Mouse (Mus musculus): Measurements from ENCODE around the gene Rhoj. TPM values are rescaled to one million over a fixed set of nuclear protein-coding genes. Genes with fewer than 3 reads are reported as not detected.

Rhoj gene
- total RNA-seq (2021), result 10 to 100 TPM; 12.1 to 19.9 TPM
- long read RNA-seq, experiment 1, transcript Rhoj-201 (5 exons, 2,350 nt), result major isoform, 13 of 20 reads
- long read RNA-seq, experiment 1, partial matches to known transcripts, result 0 of 20 reads
- long read RNA-seq, experiment 1, other reads (novel, unspliced or antisense), result 6 of 20 reads
- long read RNA-seq, experiment 2, transcript Rhoj-201 (5 exons, 2,350 nt), result major isoform, 6 of 10 reads
- long read RNA-seq, experiment 2, partial matches to known transcripts, result 1 of 10 reads
- long read RNA-seq, experiment 2, other reads (novel, unspliced or antisense), result 3 of 10 reads

DNA sequence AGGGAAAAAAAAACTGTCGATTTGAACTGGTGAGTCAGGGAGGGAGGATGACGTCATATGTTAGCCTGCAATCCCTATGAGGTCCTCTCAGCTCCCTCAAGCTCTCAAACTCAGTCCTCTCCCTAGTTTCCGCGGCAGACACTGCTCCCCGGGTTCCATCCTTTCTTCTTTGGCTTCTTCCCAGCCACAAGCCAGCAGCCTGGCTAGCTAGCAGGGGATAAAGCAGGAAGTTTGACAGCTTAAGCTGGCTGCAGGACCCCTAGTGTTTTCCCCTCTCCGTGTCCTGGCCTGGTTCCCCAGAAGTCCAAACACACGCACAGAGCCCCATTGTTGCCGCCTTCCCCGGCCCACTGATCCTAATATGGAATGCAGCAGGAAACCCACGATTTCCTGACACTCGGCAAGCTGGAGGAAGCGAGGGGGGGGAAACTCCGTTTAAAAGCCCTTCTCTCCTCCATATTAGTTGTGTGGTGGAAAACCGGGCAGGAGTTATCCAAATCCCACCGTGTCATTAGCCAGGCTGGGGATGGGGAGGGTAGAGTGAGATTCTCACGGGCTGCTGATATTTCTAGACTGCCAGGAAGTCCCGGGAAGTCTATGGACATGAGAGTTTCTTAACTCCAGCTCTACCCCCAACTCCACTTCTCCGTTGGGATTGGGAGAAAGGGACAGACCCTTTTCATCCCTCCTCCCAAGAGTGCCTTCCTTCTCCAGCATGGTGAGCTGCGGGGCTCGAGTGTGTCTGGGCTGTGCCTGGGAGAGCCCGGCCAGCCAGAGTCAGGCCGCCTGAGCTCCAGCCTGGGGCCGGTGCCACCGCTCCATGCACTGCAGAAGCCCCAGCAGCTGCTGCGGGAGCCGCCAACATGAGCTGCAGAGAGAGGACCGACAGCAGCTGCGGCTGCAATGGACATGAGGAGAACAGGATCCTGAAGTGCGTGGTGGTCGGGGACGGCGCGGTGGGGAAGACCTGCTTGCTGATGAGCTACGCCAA is at the start of gene Rhoj:
Gene Rhoj, plus strand, starts transcription at position 362 of the 991 bp plus-strand sequence.
- peak; percentile 36 to 45 for DNase-seq (ENCODE audit: low spot score in 2 of 2)

DNA sequence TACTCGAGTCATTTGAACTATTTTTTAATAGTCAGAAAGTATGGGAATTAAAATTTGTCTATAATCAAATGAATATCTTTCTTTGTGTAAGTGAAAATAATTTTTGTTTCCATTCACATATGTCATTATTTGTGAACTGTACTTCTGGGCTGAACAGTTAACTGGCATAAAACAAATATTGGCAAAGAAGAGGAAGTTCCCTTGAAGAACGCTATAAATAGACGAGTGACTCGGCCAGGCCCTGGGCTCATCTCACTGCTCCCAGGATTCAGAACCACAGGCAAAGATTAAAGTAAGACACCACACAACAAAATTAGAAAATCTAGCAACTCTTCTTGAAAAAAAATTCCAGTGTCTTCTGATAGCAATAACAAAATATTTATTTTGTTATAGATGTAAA is 36.4 kb upstream of the Rhoj start:
- DNase-seq (ENCODE audit: low spot score in 2 of 2), result no peak

DNA sequence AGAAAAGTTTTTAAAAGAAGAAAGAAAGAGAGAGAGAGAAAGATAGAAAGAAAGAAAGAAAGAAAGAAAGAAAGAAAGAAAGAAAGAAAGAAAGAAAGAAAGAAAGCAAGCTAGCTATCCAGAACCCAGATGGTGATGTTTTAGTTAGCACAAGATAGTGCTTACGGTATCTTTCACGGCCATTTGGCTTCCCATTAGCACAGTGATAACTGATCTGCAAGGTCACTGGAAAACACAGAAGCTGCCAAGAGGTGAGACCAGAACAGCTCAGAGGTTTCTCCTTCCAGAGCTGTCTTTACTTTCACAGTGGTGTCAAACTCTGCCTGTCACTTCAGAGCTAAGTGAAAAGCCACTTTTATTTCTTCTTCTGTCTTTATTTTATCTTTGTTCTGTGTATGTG is 32.4 kb upstream of the Rhoj start:
- DNase-seq (ENCODE audit: low spot score in 2 of 2), result no peak

DNA sequence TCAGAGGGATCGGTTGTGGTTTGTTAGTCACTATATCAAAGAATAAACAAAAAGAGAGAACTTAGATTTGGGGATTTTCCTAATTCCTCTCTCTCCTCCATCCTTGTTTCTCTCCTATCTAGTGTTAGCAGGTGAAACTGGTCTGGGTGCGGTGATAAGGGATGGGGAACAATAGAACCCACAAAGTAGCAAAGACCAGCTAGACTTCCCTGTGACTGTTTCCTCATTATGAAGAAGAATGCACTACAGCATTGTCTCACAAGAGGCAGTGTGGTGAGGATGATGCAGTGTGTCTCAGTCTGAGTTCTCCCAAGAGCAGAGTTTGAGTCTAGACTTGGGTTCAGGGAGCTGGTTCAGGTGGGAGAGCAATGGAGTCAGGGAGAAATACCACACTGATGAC is 30.7 kb upstream of the Rhoj start:
- DNase-seq (ENCODE audit: low spot score in 2 of 2), result no peak

DNA sequence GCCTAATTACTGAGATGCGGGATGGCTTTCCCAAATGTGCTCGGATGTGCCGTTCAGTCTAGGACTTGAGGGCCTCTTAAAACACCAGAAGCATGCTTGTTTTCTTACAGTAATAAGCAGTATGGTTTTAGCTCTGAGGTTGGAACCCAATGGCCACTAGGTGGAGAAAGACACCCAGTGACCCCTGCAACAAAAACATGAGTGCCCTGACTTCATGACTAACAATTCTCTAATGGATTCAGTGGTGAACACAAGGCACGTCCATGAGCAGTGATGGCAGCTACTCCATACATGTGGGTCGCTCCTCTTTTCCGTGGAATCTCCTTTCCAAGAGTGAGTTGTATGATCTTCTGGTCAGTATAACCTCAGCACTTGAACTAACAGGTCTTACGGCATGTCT is 27.6 kb upstream of the Rhoj start:
- DNase-seq (ENCODE audit: low spot score in 2 of 2), result no peak

DNA sequence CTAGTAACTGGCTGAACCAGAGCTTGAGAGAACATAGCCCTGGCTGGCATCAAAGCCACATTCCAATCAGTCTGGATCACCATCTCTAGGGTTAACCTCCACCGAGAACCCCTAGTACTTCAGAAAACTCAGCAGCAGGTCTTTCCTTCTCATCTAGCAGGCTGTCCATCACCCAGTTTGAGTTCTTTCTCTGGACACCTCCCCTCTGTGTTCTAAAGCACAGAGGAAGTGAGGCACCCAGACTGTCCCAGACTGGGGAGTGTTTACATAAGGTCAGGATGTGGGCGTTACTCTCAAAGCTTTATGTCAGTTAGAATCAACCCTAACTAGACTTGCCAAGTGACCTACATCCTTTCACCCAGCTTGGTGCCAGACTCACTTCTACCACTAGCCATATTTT is 24.9 kb upstream of the Rhoj start:
- no peak for DNase-seq (ENCODE audit: low spot score in 2 of 2)

DNA sequence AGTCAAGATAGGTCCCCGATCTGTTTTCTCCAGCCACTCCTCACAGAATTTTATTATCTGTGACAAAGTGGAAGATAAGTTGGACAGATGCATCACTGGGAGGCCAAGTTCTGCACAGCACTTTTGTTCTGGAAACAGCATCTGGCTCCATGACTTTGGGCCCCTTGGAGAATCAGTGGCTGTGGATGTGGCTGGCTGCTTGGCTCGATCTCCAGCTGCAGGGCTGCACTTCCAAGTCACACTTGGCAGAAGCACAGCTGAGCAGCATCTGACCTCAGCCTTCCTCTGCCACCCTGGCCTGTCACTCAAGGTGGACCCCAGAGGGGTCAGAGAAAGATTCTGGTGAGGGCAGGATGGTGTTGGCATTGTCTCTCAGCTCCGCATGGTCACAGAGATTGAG is 22.0 kb upstream of the Rhoj start:
- no peak for DNase-seq (ENCODE audit: low spot score in 2 of 2)

- DNase-seq (ENCODE audit: low spot score in 2 of 2), result no peak
Measured at GRCm38 (mm10) chr12:75290524-75290923, 17.6 kb upstream of the Rhoj start.

DNA sequence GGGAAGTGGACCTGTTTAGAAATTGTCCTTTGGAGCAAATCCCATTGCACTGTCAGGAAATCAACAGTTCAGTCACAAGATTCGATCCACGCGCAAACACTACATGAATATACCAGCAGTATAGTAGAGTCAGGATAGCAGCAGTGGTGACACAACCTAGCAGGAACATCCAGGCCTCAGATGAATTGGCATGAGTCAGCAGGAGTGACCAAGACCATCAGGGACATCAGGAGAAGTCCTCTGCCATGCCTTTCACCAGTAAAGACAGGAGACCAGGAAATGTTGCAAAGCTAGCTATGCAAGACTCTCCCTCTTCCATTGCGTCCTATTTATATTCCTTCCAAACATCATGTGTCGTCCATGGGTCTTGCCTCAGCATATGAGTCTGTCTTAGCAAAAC is 16.6 kb upstream of the Rhoj start:
- DNase-seq (ENCODE audit: low spot score in 2 of 2), result no peak

- DNase-seq (ENCODE audit: low spot score in 2 of 2), result no peak
Measured at GRCm38 (mm10) chr12:75292939-75293338, 15.2 kb upstream of the Rhoj start.

- no peak for DNase-seq (ENCODE audit: low spot score in 2 of 2)
Measured at GRCm38 (mm10) chr12:75299865-75300264, 8.3 kb upstream of the Rhoj start.

DNA sequence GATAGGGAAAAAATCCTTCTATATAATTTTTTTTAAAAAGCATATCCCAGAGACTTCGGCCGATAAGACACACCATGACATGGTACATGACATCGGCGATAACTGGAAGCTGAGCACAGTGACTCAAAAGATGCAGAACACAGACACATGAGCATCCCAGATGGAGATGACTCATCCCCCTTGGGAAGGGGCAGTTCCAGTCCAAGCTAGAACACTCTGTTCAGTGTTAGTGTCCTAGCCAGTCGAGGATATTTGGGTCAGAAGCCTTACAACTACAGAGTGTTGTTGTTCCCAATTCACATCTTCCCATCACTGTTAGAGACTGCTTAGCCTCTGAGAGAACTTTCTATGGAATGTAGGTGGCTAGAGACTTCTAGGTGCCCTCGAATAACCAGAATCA is 4.0 kb upstream of the Rhoj start:
- no peak for DNase-seq (ENCODE audit: low spot score in 2 of 2)

DNA sequence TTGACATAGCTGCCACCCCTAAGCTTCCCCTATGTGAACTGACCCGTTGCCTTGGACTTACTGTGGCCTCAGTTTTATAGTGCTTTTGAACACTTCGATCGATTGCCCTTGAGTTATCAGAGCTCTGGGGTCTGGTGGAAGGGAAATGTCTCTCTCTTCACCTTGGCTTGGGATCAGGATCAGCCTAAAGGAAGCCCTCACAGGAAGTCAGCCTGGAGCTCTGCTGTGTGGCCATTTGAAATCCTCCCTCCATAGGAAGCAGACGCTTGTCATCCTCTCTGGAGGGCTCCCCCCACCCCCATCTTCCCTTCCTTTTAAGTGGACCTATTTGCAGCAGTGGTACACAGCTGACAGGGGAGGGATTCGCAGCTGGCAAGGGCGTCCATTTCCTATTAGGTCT is 1.6 kb downstream of the Rhoj start:
- DNase-seq (ENCODE audit: low spot score in 2 of 2), result peak in 1 of 2 experiments; percentile 13

GRCm38 (mm10) chr12:75310766-75311165 is 2.6 kb downstream of the Rhoj start:
- no peak for DNase-seq (ENCODE audit: low spot score in 2 of 2)

GRCm38 (mm10) chr12:75311879-75312278 is 3.8 kb downstream of the Rhoj start:
- no peak for DNase-seq (ENCODE audit: low spot score in 2 of 2)

GRCm38 (mm10) chr12:75313992-75314391 is 5.9 kb downstream of the Rhoj start:
- no peak for DNase-seq (ENCODE audit: low spot score in 2 of 2)

DNA sequence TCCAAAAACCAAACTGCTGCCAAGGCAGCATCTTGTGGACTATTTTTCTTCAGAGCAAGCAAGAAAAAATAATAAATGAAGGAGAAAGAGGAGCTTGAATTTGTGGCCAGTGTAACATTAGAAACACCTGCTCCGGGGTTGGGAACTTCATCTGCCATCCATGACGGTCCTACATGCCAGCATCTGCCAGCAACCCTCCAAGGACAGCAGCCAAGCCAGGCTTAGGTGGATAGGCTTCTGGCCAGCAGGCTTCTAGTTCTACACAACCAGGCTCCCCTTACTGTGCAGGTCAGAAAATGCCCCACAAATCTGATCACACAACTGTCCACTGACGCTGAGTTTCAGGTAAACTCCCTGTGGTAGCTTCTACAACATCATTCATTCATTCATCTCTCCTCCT is 7.7 kb downstream of the Rhoj start:
- no peak for DNase-seq (ENCODE audit: low spot score in 2 of 2)

DNA sequence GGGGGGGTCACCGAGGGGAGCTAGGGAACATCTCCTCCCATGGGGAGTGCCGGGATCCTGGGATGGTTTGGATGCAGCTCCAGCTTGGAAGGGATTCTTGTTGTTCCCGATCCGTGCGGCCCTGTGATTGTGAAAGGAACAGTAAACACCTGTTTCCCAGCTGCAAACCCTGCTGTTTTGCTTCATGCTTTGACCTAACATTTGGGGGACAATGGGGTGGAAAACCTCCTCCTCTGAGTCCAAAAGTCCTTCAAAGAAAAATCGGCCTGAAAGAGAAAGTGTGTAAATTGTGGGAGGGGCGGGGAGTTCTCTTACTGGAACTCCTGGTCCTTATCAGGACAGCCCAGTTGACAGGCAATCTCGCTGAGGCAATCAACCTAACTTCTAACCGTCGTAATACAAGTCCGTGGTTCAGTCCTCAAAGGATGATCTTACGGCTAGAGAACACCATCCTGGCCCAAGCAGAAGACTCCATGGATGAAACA is 12.4 kb downstream of the Rhoj start:
- no peak for DNase-seq (ENCODE audit: low spot score in 2 of 2)

DNA sequence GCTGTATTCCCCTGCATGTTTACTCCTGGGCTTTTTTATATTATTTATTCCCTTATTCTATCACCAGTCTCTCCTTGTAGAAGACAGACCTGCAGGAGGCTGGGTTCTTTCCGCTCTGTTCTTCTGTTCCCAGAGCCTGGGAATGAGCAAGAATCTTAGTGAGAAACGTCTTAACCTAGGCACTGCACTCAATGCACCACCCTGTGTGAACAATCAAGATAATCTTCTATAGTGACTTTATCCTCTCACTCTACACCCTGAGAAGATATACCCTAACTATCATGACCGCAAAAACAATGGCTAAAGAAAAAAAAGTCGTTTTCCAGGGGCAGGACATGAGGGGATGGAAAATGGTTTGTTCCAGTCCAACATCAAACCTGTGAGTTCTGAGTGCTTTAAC is 13.1 kb downstream of the Rhoj start:
- DNase-seq (ENCODE audit: low spot score in 2 of 2), result no peak

GRCm38 (mm10) chr12:75329188-75329587 is 21.1 kb downstream of the Rhoj start:
- DNase-seq (ENCODE audit: low spot score in 2 of 2), result no peak

DNA sequence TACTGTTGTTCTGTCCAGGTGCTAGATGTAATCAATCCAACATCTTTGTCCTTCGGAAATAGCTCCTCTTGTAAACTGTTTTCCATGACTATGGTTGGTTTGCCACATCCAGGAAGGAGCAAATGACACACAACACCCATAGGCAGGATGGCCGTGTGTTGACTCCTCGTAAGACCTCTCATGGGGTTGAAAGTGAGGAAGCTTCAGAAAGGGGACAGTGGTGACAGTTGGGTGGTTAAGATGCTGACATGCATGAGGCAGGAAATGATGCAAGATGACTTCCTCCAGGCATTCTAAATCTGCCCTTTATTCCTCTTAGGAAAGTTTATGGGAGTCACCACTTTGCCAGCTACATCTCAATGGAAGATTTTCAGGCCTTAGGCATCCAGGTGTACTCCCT is 31.8 kb downstream of the Rhoj start:
- no peak for DNase-seq (ENCODE audit: low spot score in 2 of 2)

DNA sequence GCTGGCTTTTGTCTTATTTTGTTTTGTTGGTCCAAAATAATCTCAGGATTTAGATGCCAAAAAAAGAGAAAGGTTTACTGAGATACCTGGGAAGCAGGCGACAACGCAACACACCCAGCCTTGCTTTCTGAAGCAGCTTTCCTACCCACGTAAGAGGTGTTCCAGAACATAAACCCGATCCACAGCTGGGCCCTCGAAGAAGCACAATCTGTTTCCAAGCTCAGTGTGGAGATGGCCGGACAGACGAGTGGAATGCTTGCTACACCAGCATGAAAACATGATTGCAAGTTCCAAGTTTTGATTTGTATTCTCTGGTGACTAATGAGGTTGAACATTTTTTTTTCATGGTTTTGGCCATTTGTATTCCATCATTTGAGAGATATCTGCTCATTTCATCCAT is 32.2 kb downstream of the Rhoj start:
- DNase-seq (ENCODE audit: low spot score in 2 of 2), result no peak
